Mouse (Mus musculus) liver (tissue): ENCODE results near the gene Fgf18.

Experiments used
- DNase-seq: peaks from one replicate; pipeline ENCODE4 v3.0.0-alpha.2; 2020; ENCODE audit warnings: mixed read lengths

Gene Fgf18

DNA sequence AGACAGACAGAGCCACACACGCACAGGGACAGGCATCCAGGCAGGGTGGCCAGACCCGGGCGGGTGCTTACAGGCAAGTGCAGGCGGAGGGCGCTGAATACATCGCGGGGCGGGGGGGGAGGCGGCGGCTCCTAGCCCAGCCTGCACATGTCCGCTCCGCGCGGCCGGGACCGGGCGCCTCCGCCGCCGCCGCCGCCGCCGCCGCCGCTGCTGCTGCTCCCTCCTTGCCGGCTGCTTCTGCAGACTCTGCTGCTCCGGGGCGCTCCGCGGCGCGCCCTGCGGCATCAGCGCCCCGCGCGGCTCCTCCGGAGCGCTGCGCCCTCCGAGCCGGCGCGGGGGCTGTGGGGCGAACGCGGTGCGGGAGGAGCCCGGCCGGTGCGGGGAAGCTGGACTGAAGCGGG, at the start of gene Fgf18:
TSS of gene Fgf18 (minus strand) at position 230 of the 401 bp plus-strand sequence.
- DNase-seq = no peak

DNA sequence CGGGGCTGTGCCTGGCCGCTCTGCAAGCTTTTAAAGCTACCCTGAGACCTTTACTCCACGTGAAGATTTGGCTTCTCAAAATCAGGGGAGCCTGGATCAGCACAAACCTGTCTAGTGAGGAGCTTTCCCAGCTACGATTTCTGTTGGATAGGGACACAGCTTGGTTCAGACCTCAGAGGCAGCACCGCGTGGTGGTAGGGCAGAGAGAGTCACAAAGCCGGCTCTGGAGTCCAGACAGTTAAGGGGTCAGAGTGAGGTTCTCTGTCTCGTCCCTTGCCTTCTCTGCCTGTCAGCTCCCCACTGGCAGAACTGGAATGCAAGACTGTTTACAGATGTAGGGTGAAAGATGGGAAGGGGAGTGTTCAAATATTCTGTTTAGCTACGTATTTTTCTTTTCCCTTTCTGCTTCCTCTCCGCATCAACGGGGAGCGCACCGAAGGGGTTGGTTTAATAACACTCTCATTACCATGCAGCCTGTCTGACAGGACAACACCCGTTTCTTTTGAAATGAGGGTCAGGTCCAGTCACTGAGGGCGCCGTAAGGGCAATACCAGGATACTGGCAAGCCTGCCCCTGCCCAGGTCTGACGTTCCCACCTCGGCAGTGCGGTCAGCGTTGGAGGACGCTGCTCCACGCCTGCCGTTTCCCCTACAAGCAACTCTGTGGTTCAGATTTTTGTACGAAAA, 49.4 kb upstream of the Fgf18 start:
- DNase-seq = no peak

DNA sequence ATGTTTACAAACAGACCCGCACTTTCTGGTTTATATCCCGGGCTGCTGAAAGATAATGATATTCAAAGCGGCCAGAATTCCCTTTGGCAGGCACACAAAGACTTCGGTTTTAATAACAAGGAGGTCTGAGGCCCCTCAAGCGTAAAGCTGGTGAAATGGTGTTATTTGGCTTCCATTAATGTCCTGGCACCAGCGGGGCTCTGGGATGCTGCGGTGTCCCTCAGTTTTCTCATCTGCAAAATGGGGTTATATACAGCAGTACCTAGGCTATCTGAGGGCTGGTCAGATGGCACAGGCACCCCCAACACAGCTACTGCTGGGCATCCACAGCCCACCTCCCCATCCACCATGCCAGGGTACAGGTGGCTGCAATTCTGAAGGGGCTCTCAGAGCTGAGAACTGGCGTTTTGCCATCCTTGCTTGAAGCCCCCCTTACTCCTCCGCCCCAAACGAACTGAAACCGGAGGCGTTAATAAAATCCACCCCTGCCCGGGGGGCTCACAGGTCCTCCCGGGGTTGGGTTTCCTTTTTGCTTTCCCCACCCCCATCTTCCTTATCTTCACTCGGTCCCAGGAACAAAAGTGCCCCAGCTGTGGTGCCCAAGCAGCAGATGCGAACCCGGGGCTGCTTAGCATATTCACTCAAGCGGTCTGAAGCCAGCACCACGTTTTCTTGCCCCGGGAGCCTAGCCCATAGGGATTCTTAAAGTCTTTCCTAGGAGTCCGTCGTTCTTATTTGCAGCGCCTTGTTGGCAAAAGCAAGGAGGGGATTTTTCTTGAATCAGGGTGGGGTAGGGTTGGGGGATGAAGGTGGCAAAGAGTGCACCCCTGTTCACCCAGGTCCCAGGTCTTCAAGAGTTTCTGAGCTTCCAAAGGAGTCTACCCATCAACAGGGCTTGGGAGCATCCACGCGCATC, 48.6 kb upstream of the Fgf18 start:
- no peak for DNase-seq

DNA sequence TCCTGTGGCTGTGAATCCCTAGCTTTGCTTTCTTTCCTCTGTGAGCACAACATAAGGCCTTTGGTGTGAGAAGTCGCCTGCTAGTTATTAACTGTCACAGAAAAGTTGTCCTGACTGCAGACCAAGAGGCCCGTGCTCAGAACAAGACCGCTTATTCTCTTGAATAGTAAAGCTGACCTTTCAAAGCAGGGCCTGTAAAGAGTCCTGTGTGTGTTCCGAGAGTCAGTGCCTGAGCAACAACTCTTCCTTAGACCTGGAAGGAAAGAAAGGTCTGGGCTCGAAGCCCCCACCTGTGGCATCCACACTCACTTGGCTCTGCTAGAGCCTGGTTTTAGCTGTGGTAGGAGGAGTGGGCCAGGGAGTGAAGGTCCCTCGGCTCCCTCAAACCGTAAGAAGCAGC, 47.9 kb upstream of the Fgf18 start:
- no peak for DNase-seq

DNA sequence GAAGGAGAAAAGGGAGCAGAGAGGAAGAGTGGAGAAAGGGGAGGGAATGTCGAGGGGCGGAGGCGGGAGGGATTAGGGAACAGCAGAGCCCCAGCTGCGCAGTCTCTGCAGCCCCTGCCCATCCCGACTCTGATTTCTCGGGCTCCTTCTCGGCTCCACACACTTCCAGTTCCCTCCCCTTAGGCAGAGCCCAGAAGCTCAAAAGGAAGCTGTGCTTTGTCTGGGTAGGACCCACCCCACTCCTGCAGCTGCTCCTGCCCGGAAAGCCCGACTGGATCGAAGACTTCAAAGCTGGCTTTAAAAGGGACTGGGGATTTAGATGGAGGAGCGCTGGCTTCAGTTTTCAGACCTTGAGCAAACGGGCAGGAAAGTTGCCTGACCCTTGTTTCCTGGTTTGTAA, 46.5 kb upstream of the Fgf18 start:
- no peak for DNase-seq

DNA sequence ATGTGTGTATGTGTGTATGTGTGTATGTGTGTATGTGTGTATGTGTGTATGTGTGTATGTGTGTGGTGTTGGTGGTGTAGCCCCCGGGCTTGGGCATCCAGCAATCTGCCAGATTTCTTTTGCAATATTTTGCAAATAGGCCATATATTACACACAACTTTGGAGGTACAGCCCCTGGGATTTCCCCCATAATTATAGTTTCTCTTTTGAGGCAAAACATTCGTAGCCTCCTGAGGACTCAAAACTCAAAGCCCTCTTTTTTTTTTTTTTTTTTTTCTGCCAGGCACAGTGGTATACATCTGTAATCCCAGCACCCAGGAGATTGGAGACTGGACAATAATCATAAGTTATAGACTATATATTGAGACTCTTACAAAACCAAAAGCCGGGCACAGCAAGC, 34.6 kb upstream of the Fgf18 start:
- DNase-seq = no peak

DNA sequence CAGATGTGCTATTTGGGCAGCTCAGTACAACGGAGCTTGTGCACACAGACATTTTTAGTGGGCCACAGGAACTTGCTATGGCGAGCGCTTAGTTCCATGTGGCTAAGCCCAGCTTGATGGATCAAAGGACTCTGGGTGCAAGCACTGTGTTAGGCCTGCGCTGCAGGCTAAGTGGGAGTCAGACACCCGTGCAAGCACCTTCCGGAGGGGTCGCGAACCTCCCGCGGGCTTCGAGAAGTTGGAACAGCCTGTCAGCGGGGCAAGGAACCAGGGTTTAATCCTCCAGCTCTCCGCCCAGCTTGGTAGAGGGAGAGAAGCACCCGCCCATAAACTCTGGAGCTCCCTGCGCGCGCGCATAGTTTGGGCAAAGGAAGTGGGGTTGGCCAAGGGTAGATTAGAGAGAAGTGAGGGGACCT, 33.5 kb upstream of the Fgf18 start:
- no peak for DNase-seq

DNA sequence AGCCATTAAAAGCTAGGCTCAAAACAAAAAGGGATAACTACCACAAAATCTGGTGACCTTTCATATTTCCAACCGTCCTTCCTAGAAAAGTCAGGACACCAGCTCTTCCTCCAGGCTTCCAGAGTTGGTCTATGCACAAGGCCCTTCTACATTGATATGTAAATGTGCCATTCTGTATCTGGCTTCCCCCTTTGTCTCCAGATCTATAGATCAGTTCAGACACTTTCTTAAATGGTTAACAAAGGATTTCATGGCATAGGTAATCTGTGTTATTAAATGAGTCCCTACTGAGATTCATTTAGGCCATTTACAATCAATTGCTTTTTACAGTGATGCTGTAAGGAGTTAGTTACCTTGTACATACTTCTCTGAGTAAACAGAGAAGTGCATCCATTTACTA, 32.6 kb upstream of the Fgf18 start:
- no peak for DNase-seq

DNA sequence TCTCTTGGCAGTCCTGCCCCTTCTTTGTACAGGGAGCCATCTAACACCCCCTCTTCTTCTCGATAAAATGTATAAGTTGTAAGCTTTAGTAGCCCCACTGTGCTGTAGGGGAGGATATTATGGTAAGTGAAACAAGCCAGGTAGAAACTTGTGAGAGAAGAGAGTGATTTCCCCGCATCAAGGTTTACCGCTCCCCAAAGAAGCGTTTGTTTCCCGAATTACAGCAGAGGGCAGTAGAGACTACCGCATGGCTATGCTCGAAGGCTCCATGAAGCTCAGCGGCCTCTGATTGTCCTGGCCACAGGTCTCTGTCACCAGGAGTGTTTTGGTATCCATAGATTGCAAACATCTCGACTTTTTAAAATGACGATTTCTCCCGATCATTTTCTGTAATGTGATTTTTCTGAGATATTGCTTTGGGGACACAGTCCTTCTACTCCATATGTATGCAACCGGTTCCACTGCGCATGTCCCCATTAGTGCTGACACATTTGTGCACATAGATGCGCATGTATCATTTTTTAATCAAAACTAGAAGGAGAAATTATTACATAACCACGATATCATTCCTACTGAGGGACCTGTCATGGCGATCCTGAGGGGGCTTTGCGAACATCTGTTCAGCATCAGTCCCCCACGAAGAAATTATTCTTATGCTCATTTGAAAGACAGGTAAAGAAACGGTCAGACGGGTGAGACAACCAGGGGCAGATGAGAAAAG, 29.5 kb upstream of the Fgf18 start:
- peak; percentile 20 for DNase-seq

DNA sequence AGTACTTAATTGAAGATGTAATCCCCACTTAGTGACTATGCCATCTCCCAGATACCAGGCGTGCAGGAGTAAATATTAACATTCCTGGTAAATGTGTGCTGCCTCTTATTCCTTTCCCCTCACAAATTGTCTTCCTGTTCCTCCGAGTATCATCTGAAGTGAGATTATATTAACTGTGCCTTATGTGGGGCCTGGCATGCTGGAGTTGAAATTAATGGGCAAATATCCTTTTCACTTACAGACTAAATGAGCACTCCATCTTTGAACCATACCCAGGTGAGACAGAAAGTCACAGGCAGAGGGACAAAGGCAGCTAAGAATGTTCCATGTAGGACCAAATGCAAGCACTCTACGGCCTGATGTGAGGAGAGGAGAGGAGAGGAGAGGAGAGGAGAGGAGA, 28.6 kb upstream of the Fgf18 start:
- no peak for DNase-seq

DNA sequence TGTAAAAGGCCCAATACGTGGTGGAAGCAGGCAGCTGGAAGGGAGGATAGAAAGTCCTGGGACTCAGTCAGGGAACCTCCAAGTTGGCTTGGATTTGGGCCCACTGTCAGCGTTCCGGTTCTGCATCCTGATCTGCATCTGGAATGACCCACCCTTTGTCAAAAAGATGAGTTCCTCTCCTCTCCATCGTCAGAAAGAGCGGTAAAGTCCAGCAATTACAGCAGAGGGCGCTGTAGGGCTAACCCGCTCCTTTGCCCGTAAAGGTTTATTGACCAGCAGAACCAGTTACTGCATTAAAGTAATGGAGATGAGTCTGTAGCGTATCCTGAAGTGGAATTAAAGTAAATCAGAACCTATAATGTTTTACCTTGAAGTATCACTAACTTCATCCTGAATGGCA, 23.3 kb upstream of the Fgf18 start:
- DNase-seq = peak; percentile 56

DNA sequence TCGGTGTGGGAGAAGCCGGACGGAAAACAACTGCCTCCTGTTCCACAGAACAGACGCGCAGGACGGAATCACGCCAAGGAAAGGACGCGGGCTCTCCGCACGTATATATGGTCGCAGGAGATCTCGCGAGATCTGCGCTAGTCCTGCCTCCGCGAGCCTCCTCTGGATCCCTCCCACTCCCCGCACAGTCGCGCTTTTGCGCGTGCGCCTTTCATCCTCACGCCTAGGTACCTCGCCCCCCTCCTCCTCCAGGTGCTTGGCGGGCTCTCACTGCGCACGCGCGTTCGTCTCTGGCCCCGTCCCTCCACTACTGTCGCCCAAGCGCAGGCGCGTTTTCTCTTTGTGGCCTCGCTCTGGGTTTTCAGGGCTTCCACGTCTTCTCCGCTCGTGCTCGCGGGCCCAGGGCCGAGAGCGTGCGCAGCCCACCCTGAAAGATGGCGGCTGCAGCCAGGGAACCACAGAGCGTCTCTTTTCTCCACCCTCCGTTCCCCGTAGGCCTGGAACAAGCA, 15.9 kb upstream of the Fgf18 start, which contains the start of gene Npm1:
TSS of gene Npm1 (minus strand) at position 209 of the 509 bp plus-strand sequence.
- DNase-seq = peak; percentile 99

DNA sequence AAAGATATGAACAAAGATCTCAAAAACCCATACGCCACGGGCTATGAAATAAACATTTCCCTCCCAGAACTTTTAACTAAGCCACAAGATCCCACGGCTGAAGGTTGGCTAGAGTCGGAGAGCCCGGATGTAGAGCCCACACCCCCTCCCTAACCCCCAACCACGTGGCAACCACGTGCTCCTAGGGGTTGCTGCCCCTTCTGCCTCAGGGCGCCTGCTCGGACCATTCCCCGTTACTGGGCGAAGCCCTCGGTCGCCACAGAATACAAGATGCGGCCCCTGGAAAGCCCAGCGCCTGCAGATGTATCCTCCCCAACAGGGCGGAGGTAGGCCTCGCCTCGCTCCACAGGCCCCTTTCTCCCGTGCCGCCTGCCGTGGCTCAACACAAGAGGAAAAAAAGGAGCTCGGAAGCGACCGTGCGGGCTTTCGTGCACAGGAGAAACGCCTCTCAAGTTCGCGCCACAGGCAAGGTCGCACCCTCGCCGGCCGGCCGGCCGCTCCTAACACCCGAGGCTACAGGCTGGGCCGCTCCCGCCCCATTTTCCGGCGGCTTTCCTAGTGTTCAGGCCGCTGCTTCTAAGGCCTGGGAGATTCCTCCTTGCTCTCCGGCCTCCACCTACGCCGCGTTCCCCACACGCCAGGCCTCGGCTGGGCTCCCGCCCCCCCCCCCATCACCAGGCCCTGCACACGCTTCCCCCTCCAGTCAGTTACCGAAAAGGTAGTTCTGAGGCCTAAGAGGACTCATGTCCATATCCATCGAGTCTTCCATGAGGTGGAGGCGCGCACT, 15.2 kb upstream of the Fgf18 start:
- peak; percentile 65 for DNase-seq

DNA sequence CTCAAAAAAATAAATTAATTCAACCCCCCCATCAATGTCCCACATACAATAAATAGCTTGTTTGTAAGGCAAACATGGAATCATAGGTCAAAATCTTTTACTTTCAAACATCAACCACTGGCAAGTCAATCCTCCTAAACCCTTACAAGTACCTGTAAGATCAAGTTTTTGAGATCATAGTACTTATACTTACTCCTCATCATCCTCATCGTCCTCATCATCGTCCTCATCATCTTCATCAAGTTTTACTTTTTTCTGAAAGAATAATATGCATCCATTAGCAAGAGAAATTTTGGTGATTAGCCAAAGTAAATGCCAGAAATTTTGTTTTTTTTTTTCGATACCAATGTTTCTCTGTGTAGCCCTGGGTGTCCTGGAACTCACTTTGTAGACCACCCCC, 12.5 kb upstream of the Fgf18 start:
- DNase-seq = no peak

DNA sequence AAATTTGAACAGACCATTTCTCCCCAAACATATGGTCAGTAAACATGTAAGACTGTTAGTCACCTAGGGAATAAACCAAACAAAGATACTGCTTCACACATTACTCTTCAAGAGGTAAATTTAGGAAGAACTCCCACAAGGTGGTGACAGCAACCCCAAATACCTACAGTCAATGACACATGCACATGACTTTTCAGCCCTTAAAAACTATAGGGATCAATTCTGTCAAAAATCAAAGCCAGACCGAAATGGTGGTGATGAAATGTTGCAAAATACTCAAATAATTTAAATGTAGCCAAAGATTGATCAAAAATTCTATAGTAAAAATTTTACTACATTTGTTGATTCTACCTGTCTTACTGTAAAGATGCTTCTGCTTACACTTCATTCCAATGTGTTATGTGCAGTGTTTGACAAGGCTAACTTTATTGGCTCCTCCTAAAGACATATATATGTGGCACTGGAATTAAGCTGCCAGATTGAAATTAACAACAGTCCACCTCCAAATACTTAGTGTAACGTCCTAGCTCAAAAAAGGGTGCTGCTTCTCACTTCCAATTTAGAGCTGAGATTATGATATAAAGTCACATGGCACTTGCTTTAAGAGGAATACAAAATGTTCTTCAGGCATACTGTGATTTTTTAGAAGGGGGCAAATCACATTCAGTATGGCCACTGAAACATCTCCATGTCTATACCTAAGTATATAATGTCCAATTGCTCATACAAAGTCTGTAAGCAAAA, 10.4 kb upstream of the Fgf18 start:
- no peak for DNase-seq

DNA sequence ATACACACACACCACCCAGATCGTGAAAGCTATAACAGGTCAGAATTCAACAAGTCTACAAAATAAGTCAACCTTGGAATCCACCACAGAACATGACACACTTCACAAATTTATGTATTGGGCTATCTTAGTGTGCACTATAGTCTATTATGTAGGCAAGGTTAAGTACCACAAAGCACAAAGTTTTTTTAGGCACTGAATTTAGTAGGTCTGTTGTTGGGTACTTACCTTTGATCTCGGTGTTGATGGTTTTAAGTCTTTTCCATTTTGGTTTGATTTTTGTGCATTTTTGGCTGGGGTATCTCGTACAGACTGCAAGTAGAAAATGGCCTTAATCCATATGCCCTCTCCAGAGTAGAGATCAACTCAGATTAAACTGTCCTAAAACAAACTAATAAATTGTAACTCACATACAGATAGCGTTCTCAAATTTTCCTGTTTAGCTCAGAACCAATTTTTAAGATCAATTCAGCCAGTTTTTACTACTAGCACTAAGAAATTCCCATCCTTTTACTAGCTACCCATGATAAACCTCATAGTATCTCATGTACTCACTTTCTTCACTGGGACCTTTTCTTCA, 9.3 kb upstream of the Fgf18 start:
- DNase-seq = no peak

DNA sequence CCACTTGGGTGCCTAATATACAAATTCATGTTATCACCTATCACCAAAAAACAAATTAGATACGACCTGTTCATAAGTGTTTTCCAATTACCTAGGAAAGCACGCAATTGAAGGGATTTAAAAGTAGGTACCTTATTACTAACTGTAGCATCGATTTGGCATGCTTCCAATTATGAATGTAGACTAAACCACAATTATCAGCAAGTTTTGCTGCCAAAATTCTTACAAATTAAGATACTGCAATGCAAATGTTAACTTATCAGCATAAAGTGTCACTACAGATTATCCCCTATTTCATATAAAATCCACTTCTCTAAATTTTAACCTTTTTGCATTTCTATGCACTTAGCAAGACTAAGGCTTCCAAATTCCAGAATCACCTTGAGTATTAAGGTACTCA, 7.3 kb upstream of the Fgf18 start:
- no peak for DNase-seq

DNA sequence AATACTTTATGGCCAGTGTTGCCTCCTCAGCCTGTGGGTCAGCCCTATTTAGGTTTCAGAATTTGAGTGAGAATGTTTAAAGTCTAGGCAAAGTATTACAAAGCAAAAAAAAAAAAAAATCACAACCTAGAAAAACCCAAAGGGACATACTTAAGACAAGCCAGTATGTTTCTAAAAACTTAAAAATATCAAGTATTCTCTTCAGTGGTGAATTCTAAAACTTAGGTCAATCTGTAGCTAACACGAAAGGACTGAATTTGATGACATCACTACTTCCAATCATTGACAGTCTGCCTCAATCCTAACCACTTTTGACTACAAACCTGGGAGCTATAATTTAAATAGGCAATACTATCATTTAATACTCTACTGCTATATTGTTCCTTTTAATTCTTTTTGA, 5.8 kb upstream of the Fgf18 start:
- no peak for DNase-seq

DNA sequence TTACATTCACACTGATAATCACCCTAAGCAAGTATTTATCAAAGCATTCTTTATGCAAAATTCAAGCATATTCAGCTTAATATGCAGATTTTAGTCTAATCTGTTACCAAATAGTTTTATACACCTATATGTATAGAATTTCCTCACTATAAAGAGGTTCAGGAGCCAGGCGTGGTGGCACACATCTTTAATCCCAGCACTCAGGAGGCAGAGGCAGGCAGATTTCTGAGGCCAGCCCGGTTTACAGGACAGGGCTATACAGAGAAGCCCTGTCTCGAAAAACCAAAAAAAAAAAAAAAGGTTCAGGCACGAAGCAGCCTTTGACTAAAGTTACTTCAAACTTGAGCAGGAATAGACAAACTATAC, 4.6 kb upstream of the Fgf18 start:
- DNase-seq = no peak

DNA sequence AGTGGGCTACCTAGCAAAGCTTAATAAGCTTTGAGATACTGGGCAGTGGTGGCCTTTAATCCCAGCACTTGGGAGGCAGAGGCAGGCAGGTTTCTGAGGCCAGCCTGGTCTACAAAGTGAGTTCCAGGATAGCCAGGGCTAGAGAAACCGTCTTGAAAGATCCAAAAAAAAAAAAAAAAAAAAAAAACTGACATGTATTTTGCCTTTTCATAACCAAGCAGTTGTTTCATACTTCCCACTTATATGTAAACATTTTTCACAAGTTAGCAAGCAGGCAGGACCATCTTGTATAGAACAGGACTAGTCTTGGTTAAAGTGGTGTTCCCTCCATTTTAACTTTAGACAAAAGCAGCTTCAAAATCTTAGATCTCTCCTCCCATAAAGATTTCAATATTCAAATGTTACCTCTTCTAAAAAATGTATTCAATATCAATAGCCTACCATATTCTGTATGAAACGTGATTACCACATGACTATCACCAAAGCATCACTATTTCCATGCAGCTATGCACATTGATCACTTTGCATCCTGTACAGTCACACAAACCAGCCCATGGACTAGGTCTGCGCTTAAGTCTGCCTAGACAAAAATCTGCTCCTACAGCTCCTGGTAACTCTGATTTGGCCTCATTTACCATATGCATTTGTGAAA, 4.1 kb upstream of the Fgf18 start:
- no peak for DNase-seq

DNA sequence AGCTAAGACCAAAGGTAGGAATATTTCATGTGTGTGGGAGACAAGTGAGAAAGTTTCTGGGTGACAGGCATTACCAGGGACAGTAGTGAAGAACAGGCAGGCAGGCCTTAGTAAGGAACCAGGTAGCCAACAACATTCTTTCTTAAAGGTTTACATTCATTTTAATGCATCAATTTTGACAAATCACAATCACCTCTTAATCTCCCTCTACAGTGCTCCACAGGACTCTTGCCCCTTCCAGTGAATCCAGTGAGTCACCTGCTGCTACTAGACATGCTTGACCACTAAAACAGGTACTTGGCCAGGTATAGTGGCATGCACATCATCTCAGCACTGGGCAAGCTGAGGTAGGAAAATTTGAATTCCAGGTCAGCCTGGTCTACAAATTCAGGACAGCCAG, 3.2 kb upstream of the Fgf18 start:
- no peak for DNase-seq
